Comparison of ENCODE assay signal across 20 mouse cellular contexts in genomic region chr4:154726636-154727045, GRCm38 (mm10). TPM values are rescaled to one million over a fixed set of nuclear protein-coding genes. Genes with fewer than 3 reads are reported as not detected.
DNase-seq lines count a peak whose midpoint lies in the region; ATAC-seq and TF ChIP-seq lines count a peak whose summit lies in the region.
"Had no signal": no experiment of that assay in that cellular context is flagged by ENCODE, and none has a peak within 500 bp of the region (broad histone marks: within the 10 kb centered on the region; RNA-seq: fewer than 3 reads in every experiment).

No protein-coding gene starts in this region.

- H3K4me1 ChIP-seq in heart, embryonic 13.5 days, result peaks cover 16% of the 10 kb centered on the region
- 0 out of 2 replicates have a peak, but pooled peaks cover 4% of the 10 kb centered on the region for H3K4me1 ChIP-seq in stomach, embryonic 14.5 days (ENCODE audit: control insufficient read depth, insufficient read depth, low read length)
- no peaks in the 10 kb centered on the region for H3K4me1 ChIP-seq in stomach, postnatal 0 days (replicated peaks; ENCODE audit: control insufficient read depth, insufficient read depth)
- H3K4me1 ChIP-seq in embryonic facial prominence, embryonic 14.5 days (ENCODE audit: control insufficient read depth, insufficient read depth, low read length), result peaks cover 12% of the 10 kb centered on the region; the same call in 1 of the 2 replicates
- H3K4me1 ChIP-seq: midbrain, embryonic 12.5 days had no signal

- no peak for TF ChIP-seq CTCF in stomach, postnatal 0 days (IDR thresholded peaks at IDR 0.05; ENCODE audit: low read depth)

- intact Hi-C loops in heart, postnatal 14 days (cut with DNase I), result no loop called here

- DNase-seq in heart, postnatal 14 days, result no peak
- DNase-seq in stomach, postnatal 0 days (ENCODE audit: low spot score), result no peak
- no peak for DNase-seq in embryonic facial prominence, embryonic 14.5 days (ENCODE audit: low spot score)
- DNase-seq in Muller cell, postnatal 12 days (ENCODE audit: inconsistent ontology term), result no peak
- DNase-seq: adrenal gland, postnatal 14 days; cerebellum, adult 2 months; lung, postnatal 10 days; retina, postnatal 1 day had no signal

- ATAC-seq in heart, embryonic 13.5 days (ENCODE audit: extremely low read depth, insufficient number of reproducible peaks, low FRiP score, low TSS enrichment), result no peak
- peak; percentile 37; the same call in 1 of the 2 replicates for ATAC-seq in stomach, embryonic 14.5 days (ENCODE audit: insufficient number of reproducible peaks, insufficient read depth, low FRiP score, low read depth)
- no peak for ATAC-seq in stomach, postnatal 0 days (ENCODE audit: low FRiP score, low TSS enrichment)
- peak; percentile 72 for ATAC-seq in embryonic facial prominence, embryonic 14.5 days (ENCODE audit: low read depth)
- no peak for ATAC-seq in inflammation-experienced regulatory T-cells, adult 6 months
- ATAC-seq: CD4-positive, CD25-positive, alpha-beta regulatory T cell, adult 4 months had no signal

- no peaks in the 10 kb centered on the region for H3K9me3 ChIP-seq in heart, embryonic 13.5 days
- H3K9me3 ChIP-seq in stomach, embryonic 14.5 days (ENCODE audit: control insufficient read depth, low read depth, low read length), result no peaks in the 10 kb centered on the region
- H3K9me3 ChIP-seq in stomach, postnatal 0 days (ENCODE audit: control insufficient read depth, low read length), result no peaks in the 10 kb centered on the region
- no peaks in the 10 kb centered on the region for H3K9me3 ChIP-seq in embryonic facial prominence, embryonic 14.5 days (ENCODE audit: control insufficient read depth, low read length)
- H3K9me3 ChIP-seq: midbrain, embryonic 12.5 days; neural tube, embryonic 15.5 days had no signal

- H3K27ac ChIP-seq in heart, embryonic 13.5 days (replicated peaks), result 0 out of 2 replicates have a peak overlapping the region, but pooled peaks have one; percentile 32
- H3K27ac ChIP-seq in stomach, embryonic 14.5 days (ENCODE audit: low read length), result no peak overlapping the region
- no peak overlapping the region for H3K27ac ChIP-seq in stomach, postnatal 0 days (replicated peaks)
- H3K27ac ChIP-seq in embryonic facial prominence, embryonic 14.5 days (replicated peaks; ENCODE audit: low read depth, low read length), result peak overlapping the region; percentile 46; the same call in 1 of the 2 replicates
- H3K27ac ChIP-seq: heart, adult 2 months; kidney, postnatal 0 days; layer of hippocampus, adult 2 months; liver, embryonic 14.5 days; midbrain, embryonic 12.5 days; neural tube, embryonic 15.5 days had no signal

- peak overlapping the region; percentile 41 for H3K4me2 ChIP-seq in heart, embryonic 13.5 days
- no peak overlapping the region for H3K4me2 ChIP-seq in stomach, embryonic 14.5 days (replicated peaks; ENCODE audit: low read depth, low read length)
- H3K4me2 ChIP-seq in stomach, postnatal 0 days (replicated peaks; ENCODE audit: low read depth), result no peak overlapping the region
- H3K4me2 ChIP-seq in embryonic facial prominence, embryonic 14.5 days (ENCODE audit: low read depth, low read length), result no peak overlapping the region
- H3K4me2 ChIP-seq: midbrain, embryonic 12.5 days; neural tube, embryonic 15.5 days had no signal

- no peaks in the 10 kb centered on the region for H3K36me3 ChIP-seq in heart, embryonic 13.5 days
- H3K36me3 ChIP-seq in stomach, embryonic 14.5 days (ENCODE audit: control insufficient read depth, insufficient read depth, low read length), result no peaks in the 10 kb centered on the region
- H3K36me3 ChIP-seq in stomach, postnatal 0 days (ENCODE audit: control insufficient read depth, insufficient read depth, low read length), result no peaks in the 10 kb centered on the region
- H3K36me3 ChIP-seq in embryonic facial prominence, embryonic 14.5 days (ENCODE audit: control insufficient read depth, insufficient read depth, low read length), result no peaks in the 10 kb centered on the region
- H3K36me3 ChIP-seq: midbrain, embryonic 12.5 days; neural tube, embryonic 15.5 days had no signal

- H3K9ac ChIP-seq in heart, embryonic 13.5 days, result peak overlapping the region; percentile 50; the same call in 1 of the 2 replicates
- H3K9ac ChIP-seq in stomach, embryonic 14.5 days (replicated peaks; ENCODE audit: low read depth, low read length), result no peak overlapping the region
- H3K9ac ChIP-seq in stomach, postnatal 0 days (ENCODE audit: low read length), result no peak overlapping the region
- no peak overlapping the region for H3K9ac ChIP-seq in embryonic facial prominence, embryonic 14.5 days (ENCODE audit: low read depth, low read length)
- H3K9ac ChIP-seq: liver, embryonic 14.5 days; midbrain, embryonic 12.5 days; neural tube, embryonic 15.5 days had no signal

- no peak overlapping the region for H3K4me3 ChIP-seq in heart, embryonic 13.5 days
- no peak overlapping the region for H3K4me3 ChIP-seq in stomach, embryonic 14.5 days (ENCODE audit: low read depth, low read length)
- H3K4me3 ChIP-seq in stomach, postnatal 0 days (ENCODE audit: low read depth, low read length), result no peak overlapping the region
- no peak overlapping the region for H3K4me3 ChIP-seq in embryonic facial prominence, embryonic 14.5 days (ENCODE audit: low read depth, low read length)
- H3K4me3 ChIP-seq: heart, adult 2 months; layer of hippocampus, adult 2 months; midbrain, embryonic 12.5 days; neural tube, embryonic 15.5 days had no signal

- WGBS in heart, embryonic 13.5 days, result 7% methylated on average over 3 of the region's 3 CpGs
- WGBS in stomach, embryonic 14.5 days, result 19% methylated on average over 3 of the region's 3 CpGs
- WGBS in stomach, postnatal 0 days, result 38% methylated on average over 3 of the region's 3 CpGs
- 15% methylated on average over 3 of the region's 3 CpGs for WGBS in embryonic facial prominence, embryonic 14.5 days

- TF ChIP-seq EP300 in stomach, postnatal 0 days (optimal IDR thresholded peaks at IDR 0.05), result no peak

- H3K27me3 ChIP-seq in heart, embryonic 13.5 days (replicated peaks), result peaks cover 6% of the 10 kb centered on the region; the same call in 1 of the 2 replicates
- no peaks in the 10 kb centered on the region for H3K27me3 ChIP-seq in stomach, embryonic 14.5 days (ENCODE audit: control insufficient read depth, insufficient read depth, low read length)
- no peaks in the 10 kb centered on the region for H3K27me3 ChIP-seq in stomach, postnatal 0 days (ENCODE audit: control insufficient read depth, insufficient read depth, low read length)
- no peaks in the 10 kb centered on the region for H3K27me3 ChIP-seq in embryonic facial prominence, embryonic 14.5 days (replicated peaks; ENCODE audit: control insufficient read depth, insufficient read depth, low read length)
- H3K27me3 ChIP-seq: midbrain, embryonic 12.5 days had no signal

RNA-seq across cellular contexts. Expression of gene Actrt2, which starts 59.0 kb away (rescaled TPM):
- polyA plus RNA-seq in heart, embryonic 13.5 days (2015; fragmentation: Nextera tagmentation; extraction: Ambion mirVana), result not detected in 2 replicates
- not detected for total RNA-seq in heart, postnatal 14 days (2021)
- not detected in 2 replicates for polyA plus RNA-seq in stomach, embryonic 14.5 days (2014; fragmentation: Nextera tagmentation; extraction: Ambion mirVana)
- polyA plus RNA-seq in stomach, postnatal 0 days (2015; fragmentation: Nextera tagmentation; extraction: Ambion mirVana), result not detected in 2 replicates
- not detected in 2 replicates for polyA plus RNA-seq in embryonic facial prominence, embryonic 14.5 days (2014; fragmentation: Nextera tagmentation; extraction: Ambion mirVana)
- not detected for polyA plus RNA-seq in inflammation-experienced regulatory T-cells, adult 6 months (2017; shearing (Covaris generic))
- total RNA-seq: adrenal gland, postnatal 14 days; common myeloid progenitor, adult 5-6 weeks; heart, adult 2 months; layer of hippocampus, adult 2 months had no signal
- polyA plus RNA-seq: CD4-positive, CD25-positive, alpha-beta regulatory T cell, adult 4 months; cerebellum, adult 2 months; kidney, postnatal 0 days; liver, embryonic 14.5 days; midbrain, embryonic 12.5 days; neural tube, embryonic 15.5 days; small intestine, adult 2 months had no signal

Comparison
In these comparisons a context has a peak if more than half of its experiments do, and no peak if none do; other contexts are left out.
1. ATAC-seq: peak in stomach, embryonic 14.5 days (single experiment) and embryonic facial prominence, embryonic 14.5 days (single experiment); none in heart, embryonic 13.5 days (single experiment), stomach, postnatal 0 days (single experiment) and inflammation-experienced regulatory T-cells, adult 6 months (single experiment).
2. H3K27ac ChIP-seq: peak in heart, embryonic 13.5 days (single experiment) and embryonic facial prominence, embryonic 14.5 days (single experiment); none in stomach, embryonic 14.5 days (single experiment) and stomach, postnatal 0 days (single experiment).